Mouse (Mus musculus) MEL (cell line): ENCODE data around the gene Spz1. TPM values are rescaled to one million over a fixed set of nuclear protein-coding genes. Genes with fewer than 3 reads are reported as not detected.
A peak's percentile ranks its signal among the peaks of the same experiment; 100 is the strongest.

Experiments used
- DNase-seq: peaks from one replicate; pipeline ENCODE4 v3.0.0; 2011; ENCODE audit warnings: low read depth, low spot score
- H3K27ac ChIP-seq: 2 replicates; pipeline ENCODE4 v1.5.1; 2012; ENCODE audit warnings: low read depth, mild to moderate bottlenecking, control low read depth, low read length, moderate library complexity; ENCODE audit not compliant: control insufficient read depth
- H3K27me3 ChIP-seq, 2 experiments: fragments of 150-350 bp in 1 of 2; sonication (generic) in 1 of 2; 2 replicates each; pipeline ENCODE4 v1.6.1; 2012; ENCODE audit warnings: low read length in 2 of 2, mild to moderate bottlenecking in 2 of 2, improper control_type of control experiment in 1 of 2, moderate library complexity in 1 of 2; ENCODE audit not compliant: insufficient read depth in 2 of 2, control insufficient read depth in 1 of 2
- H3K36me3 ChIP-seq, 2 experiments: 2 replicates each; pipeline ENCODE4 v1.6.1; 2012 to 2014; ENCODE audit warnings: low read length in 2 of 2, improper control_type of control experiment in 1 of 2, inconsistent platforms in 1 of 2, mild to moderate bottlenecking in 1 of 2; ENCODE audit not compliant: insufficient read depth in 2 of 2, control insufficient read depth in 1 of 2
- H3K4me1 ChIP-seq, 2 experiments: fragments of 150-350 bp in 1 of 2; sonication (generic) in 1 of 2; 2 replicates each; pipeline ENCODE4 v1.6.1; 2012; ENCODE audit warnings: low read length in 2 of 2, improper control_type of control experiment in 1 of 2, mild to moderate bottlenecking in 1 of 2; ENCODE audit not compliant: insufficient read depth in 2 of 2, control insufficient read depth in 1 of 2
- H3K4me3 ChIP-seq, 2 experiments: fragments of 150-350 bp in 1 of 2; sonication (generic) in 1 of 2; 2 replicates each; pipeline ENCODE4 v1.5.1; 2012; ENCODE audit warnings: low read depth in 2 of 2, low read length in 2 of 2, mild to moderate bottlenecking in 2 of 2, moderate library complexity in 2 of 2, control low read depth in 1 of 2, improper control_type of control experiment in 1 of 2; ENCODE audit not compliant: control insufficient read depth in 1 of 2, insufficient read depth in 1 of 2
- H3K79me2 ChIP-seq: 2 replicates; pipeline ENCODE4 v1.6.1; 2012; ENCODE audit warnings: mild to moderate bottlenecking, low read length, moderate library complexity; ENCODE audit not compliant: control insufficient read depth, poor library complexity, insufficient read depth
- H3K9ac ChIP-seq: 2 replicates; pipeline ENCODE4 v1.6.1; 2012; ENCODE audit warnings: low read depth, mild to moderate bottlenecking, control low read depth, low read length, moderate library complexity; ENCODE audit not compliant: control insufficient read depth, poor library complexity, severe bottlenecking
- H3K9me3 ChIP-seq: fragments of 150-350 bp; sonication (generic); replicated peaks from 2 replicates; pipeline ENCODE4 v1.6.1; 2012; ENCODE audit warnings: mild to moderate bottlenecking, low read length, improper control_type of control experiment, moderate library complexity; ENCODE audit not compliant: insufficient read depth
- BHLHE40 ChIP-seq: IDR thresholded peaks from 2 replicates; pipeline ENCODE4 v1.6.1; 2012; ENCODE audit warnings: low read depth, mild to moderate bottlenecking, inconsistent platforms, low read length, improper control_type of control experiment, borderline replicate concordance
- CHD2 ChIP-seq: IDR thresholded peaks from 2 replicates; pipeline ENCODE4 v1.6.1; 2011; ENCODE audit warnings: low read length, improper control_type of control experiment
- ELF1 ChIP-seq: IDR thresholded peaks from 2 replicates; pipeline ENCODE4 v1.6.1; 2014; ENCODE audit warnings: low read depth, mild to moderate bottlenecking, inconsistent platforms, low read length, improper control_type of control experiment, moderate library complexity
- ETS1 ChIP-seq: IDR thresholded peaks from 2 replicates; pipeline ENCODE4 v1.6.1; 2012; ENCODE audit warnings: low read depth, mild to moderate bottlenecking, inconsistent platforms, low read length, improper control_type of control experiment, moderate library complexity
- GATA1 ChIP-seq: IDR thresholded peaks from 2 replicates; pipeline ENCODE4 v1.6.1; 2011; ENCODE audit warnings: low read depth, low read length, improper control_type of control experiment
- HCFC1 ChIP-seq: IDR thresholded peaks from 2 replicates; pipeline ENCODE4 v1.6.1; 2012; ENCODE audit warnings: low read depth, mild to moderate bottlenecking, inconsistent platforms, low read length, improper control_type of control experiment, moderate library complexity
- JUND ChIP-seq: IDR thresholded peaks from 2 replicates; pipeline ENCODE4 v1.6.1; 2011; ENCODE audit warnings: low read depth, mild to moderate bottlenecking, improper control_type of control experiment, low read length
- KAT2A ChIP-seq: conservative IDR thresholded peaks from 2 replicates; pipeline ENCODE4 v1.6.1; 2012; ENCODE audit warnings: low read depth, low read length, improper control_type of control experiment, inconsistent platforms
- MAFK ChIP-seq: IDR thresholded peaks from 2 replicates; pipeline ENCODE4 v1.6.1; 2011; ENCODE audit warnings: low read depth, mild to moderate bottlenecking, low read length, improper control_type of control experiment, borderline replicate concordance
- MAX ChIP-seq: IDR thresholded peaks from 2 replicates; pipeline ENCODE4 v1.6.1; 2011; ENCODE audit warnings: low read length, improper control_type of control experiment
- MAZ ChIP-seq: IDR thresholded peaks from 2 replicates; pipeline ENCODE4 v1.6.1; 2012; ENCODE audit warnings: low read depth, mild to moderate bottlenecking, inconsistent platforms, low read length, improper control_type of control experiment
- MXI1 ChIP-seq: IDR thresholded peaks from 2 replicates; pipeline ENCODE4 v1.6.1; 2011; ENCODE audit warnings: mild to moderate bottlenecking, low read depth, low read length, improper control_type of control experiment
- MYB ChIP-seq: IDR thresholded peaks from 2 replicates; pipeline ENCODE4 v1.6.1; 2011; ENCODE audit warnings: mild to moderate bottlenecking, low read depth, low read length, improper control_type of control experiment
- NELFE ChIP-seq: IDR thresholded peaks from 2 replicates; pipeline ENCODE4 v1.6.1; 2011; ENCODE audit warnings: low read depth, low read length, improper control_type of control experiment
- POLR2AphosphoS2 ChIP-seq: IDR thresholded peaks from 2 replicates; pipeline ENCODE4 v1.6.1; 2011; ENCODE audit warnings: low read length, improper control_type of control experiment
- POLR2AphosphoS5 ChIP-seq: IDR thresholded peaks from 2 replicates; pipeline ENCODE4 v1.6.1; 2012; ENCODE audit warnings: low read depth, borderline replicate concordance, mild to moderate bottlenecking, inconsistent platforms, low read length, moderate library complexity, mixed read lengths
- RAD21 ChIP-seq: IDR thresholded peaks from 2 replicates; pipeline ENCODE4 v1.6.1; 2011; ENCODE audit warnings: mild to moderate bottlenecking, low read depth, low read length, improper control_type of control experiment
- RCOR1 ChIP-seq: IDR thresholded peaks from 2 replicates; pipeline ENCODE4 v1.6.1; 2012; ENCODE audit warnings: low read depth, mild to moderate bottlenecking, inconsistent platforms, low read length, improper control_type of control experiment
- SIN3A ChIP-seq: IDR thresholded peaks from 2 replicates; pipeline ENCODE4 v1.6.1; 2012; ENCODE audit warnings: low read length, improper control_type of control experiment, inconsistent platforms
- SMC3 ChIP-seq: IDR thresholded peaks from 2 replicates; pipeline ENCODE4 v1.6.1; 2011; ENCODE audit warnings: low read depth, low read length, improper control_type of control experiment
- TAL1 ChIP-seq: IDR thresholded peaks from 2 replicates; pipeline ENCODE4 v1.6.1; 2012; ENCODE audit warnings: mild to moderate bottlenecking, inconsistent platforms, low read length, moderate library complexity, mixed read lengths
- TBP ChIP-seq: IDR thresholded peaks from 2 replicates; pipeline ENCODE4 v1.8.0; 2011; ENCODE audit warnings: low read depth, low read length, improper control_type of control experiment
- USF1 ChIP-seq: IDR thresholded peaks from 2 replicates; pipeline ENCODE4 v1.6.1; 2014; ENCODE audit warnings: low read depth, mild to moderate bottlenecking, inconsistent platforms, low read length, improper control_type of control experiment, moderate library complexity
- ZKSCAN1 ChIP-seq: IDR thresholded peaks from 2 replicates; pipeline ENCODE4 v1.6.1; 2012; ENCODE audit warnings: low read depth, mild to moderate bottlenecking, inconsistent platforms, low read length, improper control_type of control experiment, moderate library complexity
- ZMIZ1 ChIP-seq: IDR thresholded peaks from 2 replicates; pipeline ENCODE4 v1.6.1; 2012; ENCODE audit warnings: low read depth, mild to moderate bottlenecking, inconsistent platforms, low read length, improper control_type of control experiment, moderate library complexity
- polyA plus RNA-seq, 2 experiments: library from polyadenylated mRNA; stranded (reverse) in 1 of 2; unstranded in 1 of 2; fragments of >175 nt in 1 of 2; fragments of >200 nt in 1 of 2; gene quantifications; 2 replicates each; pipeline versions ENCODE4 v1.2.1 to v1.2.4; 2012; ENCODE audit warnings: low replicate concordance in 2 of 2, low read depth in 1 of 2; ENCODE audit not compliant: insufficient read length in 2 of 2, insufficient read depth in 1 of 2, missing spikeins in 1 of 2
- total RNA-seq: library from RNA; depleted of rRNA; stranded (reverse); fragments of 300-350 nt; gene quantifications from 2 replicates; pipeline ENCODE4 v1.2.3, GENCODE M21; 2012

Spz1 gene
- total and polyA plus RNA-seq, 3 experiments: not detected

DNA sequence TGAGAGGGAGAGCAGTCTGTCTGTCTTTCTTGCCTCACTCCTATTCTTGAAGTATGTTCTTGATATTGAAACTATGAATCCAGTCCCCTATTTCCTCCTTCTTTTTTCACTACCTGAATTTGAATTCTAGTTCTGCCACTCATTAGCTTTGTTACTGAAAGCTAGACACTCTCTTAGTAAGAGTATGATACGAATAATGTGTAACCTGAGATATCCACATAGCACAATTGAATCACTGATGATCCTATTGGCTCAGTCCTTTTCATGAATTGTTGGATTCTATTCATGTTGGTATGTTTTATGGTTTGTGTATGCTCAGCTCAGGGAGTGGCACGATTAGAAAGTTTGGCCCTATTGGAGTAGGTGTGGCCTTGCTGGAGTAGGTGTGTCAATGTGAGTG lies 43.8 kb downstream of the Spz1 start:
- Histone ChIP-seq H3K27ac (no peak overlapping the region), H3K79me2 (no peaks in the 10 kb centered on the region; the same call in 1 of the 2 replicates), H3K9me3 (no peaks in the 10 kb centered on the region), H3K4me3 (no peak overlapping the region), H3K36me3 (no peaks in the 10 kb centered on the region; a peak in 2 of 4 replicates), H3K9ac (no peak overlapping the region), H3K27me3 (no peaks in the 10 kb centered on the region; a peak in 1 of 4 replicates), H3K4me1 (peaks cover 0 to 2% of the 10 kb centered on the region in 2 experiments; a peak in 1 of 4 replicates)
- TF ChIP-seq MAX (no peak), ZMIZ1 (no peak), TAL1 (no peak)
- no peak for DNase-seq

DNA sequence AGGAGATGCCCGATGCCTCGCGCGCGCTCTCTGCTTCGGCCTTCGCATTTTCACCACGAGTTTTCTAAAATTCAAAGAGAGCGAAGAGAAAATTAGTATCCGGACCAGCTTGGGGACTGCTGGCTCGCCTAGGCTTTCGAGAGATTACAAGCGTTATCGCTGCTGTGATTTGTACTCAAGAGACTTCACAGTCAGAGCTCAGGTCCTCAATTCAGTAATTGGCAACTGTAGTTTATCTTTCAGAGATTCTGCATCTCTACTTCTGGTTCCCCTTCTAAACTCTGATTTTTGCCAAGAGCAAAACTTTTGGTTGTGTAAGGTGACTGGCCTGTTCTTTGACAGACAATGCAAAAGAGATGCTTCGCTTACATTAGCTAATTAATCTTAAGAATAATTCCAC lies 44.7 kb downstream of the Spz1 start:
- TF ChIP-seq GATA1 (peak; percentile 49), USF1 (no peak), MXI1 (0 out of 2 replicates have a peak, but pooled peaks have one; percentile 4), SMC3 (no peak), POLR2AphosphoS2 (no peak), RCOR1 (peak; percentile 94)
- DNase-seq: no peak
- H3K9ac ChIP-seq: peak overlapping the region; percentile 72
- H3K9me3 ChIP-seq: no peaks in the 10 kb centered on the region
- no peaks in the 10 kb centered on the region; the same call in 1 of the 2 replicates for H3K79me2 ChIP-seq
- peaks cover 0 to 2% of the 10 kb centered on the region in 2 experiments; a peak in 1 of 4 replicates for H3K4me1 ChIP-seq
- peak overlapping the region; percentile 36; the same call in 1 of the 2 replicates for H3K27ac ChIP-seq
- H3K27me3 ChIP-seq: no peaks in the 10 kb centered on the region; a peak in 1 of 4 replicates
- H3K36me3 ChIP-seq: no peaks in the 10 kb centered on the region; a peak in 2 of 4 replicates
- H3K4me3 ChIP-seq: peak overlapping the region; percentile 82 to 90

DNA sequence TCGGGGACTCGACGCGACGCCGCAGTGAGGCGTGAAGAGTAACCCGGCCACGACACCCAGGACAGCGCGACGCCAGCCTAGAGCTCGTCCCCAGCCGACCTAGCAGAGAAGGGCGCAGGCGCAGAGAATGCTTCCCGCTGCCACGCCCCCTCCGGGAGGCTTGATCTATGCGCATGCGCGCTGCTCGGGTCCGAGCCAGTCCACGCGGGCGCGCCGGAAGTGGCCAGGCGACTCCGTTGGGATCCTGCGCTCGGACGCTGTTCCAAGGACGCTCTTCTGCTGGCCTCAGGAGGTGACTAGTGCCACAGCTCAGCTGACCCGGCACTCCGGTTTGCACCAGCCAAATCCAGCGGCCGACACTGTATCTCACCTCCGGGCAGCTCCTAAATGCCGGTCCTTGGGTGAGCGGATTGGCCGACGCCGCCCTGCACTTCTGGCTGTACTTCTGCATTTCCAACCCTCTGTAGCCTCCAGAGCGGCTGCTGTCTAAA lies 45.2 kb downstream of the Spz1 start, which contains the start of gene Zfyve16:
Zfyve16 (minus strand) TSS at position 148 of the 491 bp plus-strand sequence.
- Histone ChIP-seq H3K36me3 (no peaks in the 10 kb centered on the region; a peak in 2 of 4 replicates), H3K9ac (peak within 1 kb of the TSS; percentile 72), H3K4me1 (peaks cover 0 to 2% of the 10 kb centered on the region in 2 experiments; a peak in 1 of 4 replicates), H3K27ac (peak within 1 kb of the TSS; percentile 45), H3K27me3 (no peaks in the 10 kb centered on the region; a peak in 1 of 4 replicates), H3K9me3 (no peaks in the 10 kb centered on the region), H3K4me3 (peak within 1 kb of the TSS; percentile 82 to 90), H3K79me2 (no peaks in the 10 kb centered on the region; the same call in 1 of the 2 replicates)
- DNase-seq: peak; percentile 94
- TF ChIP-seq MAZ (0 out of 2 replicates have a peak, but pooled peaks have one; percentile 42), CHD2 (no peak), MYB (no peak), ETS1 (peak; percentile 29; the same call in 1 of the 2 replicates), MAX (peak; percentile 89), HCFC1 (peak; percentile 72; the same call in 1 of the 2 replicates), RAD21 (no peak), ZMIZ1 (peak; percentile 70; the same call in 1 of the 2 replicates), TBP (0 out of 2 replicates have a peak, but pooled peaks have one; percentile 23), ZKSCAN1 (no peak), USF1 (no peak; the same call in 1 of the 2 replicates), KAT2A (no peak), ELF1 (peak; percentile 78), RCOR1 (no peak), SIN3A (peak; percentile 69; the same call in 1 of the 2 replicates), POLR2AphosphoS5 (no peak), POLR2AphosphoS2 (peak; percentile 77; the same call in 1 of the 2 replicates), MAFK (no peak), SMC3 (no peak), JUND (no peak), BHLHE40 (no peak), NELFE (peak; percentile 89)
